Mouse (Mus musculus) T-helper 1 cell (primary cell): ENCODE results near the gene Rap1a.

ENCODE experiments used
- in situ Hi-C: fragments of 300-600 bp; cut with MboI, MseI; formaldehyde crosslinking; loops from one replicate; pipeline ENCODE4 v1.15.1; 2025; ENCODE audit warnings: high pct_unique_total_duplicates

The Rap1a gene

GRCm38 (mm10) chr3:105695476-105696386 is 105.4 kb downstream of the Rap1a start:
- in situ Hi-C loops: loop anchor here (5.0 kb wide), 1 partner anchor 202 kb away; no protein-coding TSS in a partner anchor

- in situ Hi-C loops: no loop called here
Observed at GRCm38 (mm10) chr3:105693327-105694080, 107.6 kb downstream of the Rap1a start.

GRCm38 (mm10) chr3:105688536-105688935 is 112.6 kb downstream of the Rap1a start:
- in situ Hi-C loops: loop anchor here (5.0 kb wide), 2 partner anchors 34 to 269 kb away; partner anchors contain the start of gene Wdr77

- in situ Hi-C loops: loop anchor here (5.0 kb wide), 2 partner anchors 35 to 270 kb away; partner anchors contain the start of gene Wdr77
Observed at GRCm38 (mm10) chr3:105687324-105688060, 113.6 kb downstream of the Rap1a start, which contains the start of gene Ddx20. Gene Ddx20, minus strand, starts transcription at chr3:105687574.

- in situ Hi-C loops: loop anchor here (5.0 kb wide), 2 partner anchors 36 to 271 kb away; partner anchors contain the start of gene Wdr77
Observed at GRCm38 (mm10) chr3:105686394-105687323, 114.5 kb downstream of the Rap1a start.

GRCm38 (mm10) chr3:105680346-105680745 is 120.8 kb downstream of the Rap1a start:
- in situ Hi-C loops: no loop called here
